Mouse (Mus musculus) lung, postnatal 4 days (tissue): ENCODE measurements at regions not wholly inside any gene's neighbourhood (a gene's known extent, or its start where the extent isn't known, plus 50 kb on each side); places are given as distances from the start of the nearest gene placed in this dataset.
A peak's percentile ranks its signal among the peaks of the same experiment; 100 is the strongest.

Source experiments
- DNase-seq, 2 experiments: peaks; one replicate each; pipeline ENCODE4 v3.0.0; 2021

DNA sequence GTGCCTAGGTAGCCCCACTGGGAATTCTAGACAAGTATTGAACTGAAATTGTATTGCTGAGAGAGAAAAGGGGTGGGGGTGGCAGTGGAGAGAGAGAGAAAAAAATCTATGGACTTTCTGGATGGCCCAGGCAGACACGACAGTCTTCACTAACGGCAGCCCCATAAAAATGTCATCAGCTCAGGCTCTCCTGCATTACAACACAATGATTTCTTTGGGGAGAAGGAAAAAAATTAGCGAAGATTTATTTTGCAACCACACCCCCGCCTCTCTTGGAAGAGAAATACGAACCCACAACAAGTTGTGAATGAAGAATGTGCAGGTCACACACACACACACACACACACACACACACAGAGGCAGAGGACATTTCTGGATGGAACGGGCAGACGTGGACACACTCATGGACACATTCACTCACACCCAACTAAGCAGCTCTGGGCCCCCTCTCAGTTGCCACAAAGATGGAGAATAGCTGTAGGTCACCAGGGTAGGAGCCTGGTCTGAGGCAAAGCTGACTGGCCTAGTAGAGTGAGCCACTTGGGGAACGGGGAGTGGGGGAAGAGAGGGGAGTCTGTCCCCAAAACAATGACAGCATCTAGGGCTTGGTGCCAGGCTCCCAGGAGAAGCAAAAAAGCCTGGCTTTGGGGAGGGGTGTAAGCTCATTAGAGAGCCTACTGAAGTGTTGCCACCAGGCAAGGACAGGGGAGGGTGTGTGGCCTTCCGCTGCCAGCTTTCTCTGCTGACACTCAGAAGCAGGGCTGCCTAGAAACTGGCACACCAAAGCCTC, 201.0 kb downstream of the Sox9 start:
- peak; percentile 42 to 58 for DNase-seq

DNA sequence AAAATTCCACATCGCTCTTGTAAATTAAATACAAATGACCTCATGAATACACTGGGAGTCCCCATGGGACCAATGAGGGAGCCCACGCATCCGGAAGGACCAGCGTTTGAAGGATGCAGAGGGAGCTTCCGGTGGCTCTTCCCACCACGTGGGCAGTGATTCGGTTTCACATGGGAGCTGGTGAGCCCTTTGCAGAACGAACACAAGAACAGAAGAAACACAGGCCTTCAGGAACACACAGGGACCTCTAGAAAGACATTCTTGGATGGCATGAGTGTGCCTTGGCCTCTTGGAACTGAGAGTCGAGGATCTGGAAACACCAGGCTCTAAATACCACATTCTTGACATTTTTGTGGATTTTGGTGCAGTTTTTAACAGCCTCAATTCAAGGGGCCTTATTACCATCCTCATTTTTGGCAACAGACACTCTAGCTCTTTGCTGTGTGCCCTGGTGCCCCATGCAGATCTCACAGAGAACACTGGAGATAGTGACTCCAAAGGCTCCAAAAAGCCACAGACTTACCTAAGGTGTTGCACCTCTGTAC, 204.1 kb downstream of the Sox9 start:
- DNase-seq: no peak

DNA sequence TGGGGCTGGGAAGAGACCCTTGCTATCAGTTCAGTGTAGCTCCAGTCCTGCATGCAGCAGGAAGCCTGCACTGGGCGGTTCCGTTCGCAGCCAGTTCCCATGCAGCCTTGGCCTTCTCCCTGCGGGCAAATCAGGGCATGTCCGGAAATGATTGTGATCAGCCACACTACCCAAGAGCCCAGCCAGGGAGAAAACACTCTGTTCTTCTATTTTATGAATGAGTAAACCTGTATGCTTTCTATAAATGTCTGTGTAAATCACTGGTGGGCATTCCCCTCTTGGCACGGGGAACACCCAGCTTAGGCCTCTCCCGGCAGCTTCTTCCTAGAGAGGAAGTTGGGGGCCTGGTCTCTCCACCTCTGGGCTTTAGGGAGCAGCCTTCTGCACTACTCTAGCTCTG, 205.8 kb downstream of the Sox9 start:
- DNase-seq: peak; percentile 54 to 68

DNA sequence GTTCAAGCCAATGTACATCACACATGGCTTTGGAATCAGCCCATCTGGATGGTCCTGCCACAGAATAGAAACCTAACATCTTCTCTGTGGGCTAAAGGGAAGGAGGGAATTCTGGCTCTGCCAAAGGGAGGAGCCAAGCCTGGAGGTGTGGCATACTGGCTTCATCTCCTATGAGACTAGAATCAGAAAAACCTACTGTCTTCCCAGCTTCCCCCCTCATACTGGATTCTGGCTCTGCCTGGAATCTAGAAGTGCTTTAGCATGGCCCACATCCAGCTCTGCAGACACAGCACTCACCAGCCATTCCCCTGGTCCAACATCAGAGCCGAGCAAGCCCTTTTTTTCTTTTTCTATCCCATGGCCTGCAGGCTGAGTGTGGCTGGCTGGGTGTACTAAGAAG, 206.9 kb downstream of the Sox9 start:
- DNase-seq: no peak

DNA sequence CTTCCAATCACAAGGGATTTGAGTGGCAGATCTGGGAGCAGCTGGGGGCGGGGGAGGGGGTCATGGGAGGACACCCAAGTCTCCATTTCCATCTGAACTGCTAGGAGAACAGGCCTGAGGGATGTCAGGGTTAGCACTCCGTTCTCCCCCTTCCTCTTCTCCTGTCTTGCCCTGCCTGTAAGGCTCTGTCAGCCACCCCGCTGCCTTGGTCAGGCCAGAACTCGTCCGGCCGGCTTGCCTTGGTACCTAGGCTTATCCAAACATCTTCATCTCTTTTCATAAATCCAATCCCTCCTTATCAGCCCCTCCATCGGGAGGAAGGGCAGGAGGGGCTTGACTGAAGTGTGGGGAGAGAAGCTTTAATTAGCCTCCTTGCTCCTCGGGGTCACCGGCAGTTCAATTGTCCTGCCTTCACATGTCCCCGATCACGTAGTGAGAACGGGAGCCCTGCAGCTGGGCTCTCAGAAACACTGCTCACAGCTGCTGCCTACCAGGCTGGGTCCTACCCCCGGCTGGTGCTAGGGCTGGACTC, 208.0 kb downstream of the Sox9 start:
- peak in 1 of 2 experiments; percentile 39 for DNase-seq

DNA sequence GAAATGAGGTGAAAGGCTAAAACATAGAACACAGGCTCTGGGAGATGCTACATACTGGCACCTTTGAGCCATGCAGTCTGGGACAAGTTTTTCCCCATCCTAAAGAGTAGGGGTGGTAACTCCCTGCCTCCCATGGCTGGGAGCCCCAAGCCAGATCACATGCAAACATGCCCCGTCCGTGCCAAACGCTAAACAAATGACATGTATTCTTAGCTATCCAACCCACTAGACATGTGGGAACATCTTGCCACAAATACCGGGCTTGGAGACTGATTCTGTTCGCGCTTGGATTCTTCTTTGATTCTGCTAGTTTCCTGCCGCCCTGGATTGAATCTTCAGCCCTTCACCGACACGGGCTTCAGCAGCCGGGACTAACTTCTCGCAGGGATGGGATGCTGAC, 208.7 kb downstream of the Sox9 start:
- peak; percentile 9 to 37 for DNase-seq

DNA sequence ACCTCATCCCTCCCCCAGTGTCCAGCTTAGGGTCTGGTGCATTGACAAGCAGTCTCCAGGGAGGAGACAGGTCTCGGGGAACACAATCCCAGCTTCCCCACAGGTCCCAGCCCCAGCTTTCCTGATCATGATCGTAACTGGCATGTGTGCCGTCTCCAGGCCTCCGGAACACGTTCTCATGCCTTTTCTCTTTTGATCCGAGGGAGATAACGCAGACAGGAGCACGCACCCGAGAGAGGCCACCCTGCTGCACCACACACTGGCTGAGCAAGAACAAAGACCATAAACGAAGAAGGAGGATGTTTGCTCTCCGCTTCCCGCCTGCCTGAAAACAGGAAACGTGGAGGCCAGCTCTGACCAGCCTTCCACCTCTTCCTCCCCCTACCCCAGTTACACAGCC, 209.8 kb downstream of the Sox9 start:
- DNase-seq: peak; percentile 39 to 66

DNA sequence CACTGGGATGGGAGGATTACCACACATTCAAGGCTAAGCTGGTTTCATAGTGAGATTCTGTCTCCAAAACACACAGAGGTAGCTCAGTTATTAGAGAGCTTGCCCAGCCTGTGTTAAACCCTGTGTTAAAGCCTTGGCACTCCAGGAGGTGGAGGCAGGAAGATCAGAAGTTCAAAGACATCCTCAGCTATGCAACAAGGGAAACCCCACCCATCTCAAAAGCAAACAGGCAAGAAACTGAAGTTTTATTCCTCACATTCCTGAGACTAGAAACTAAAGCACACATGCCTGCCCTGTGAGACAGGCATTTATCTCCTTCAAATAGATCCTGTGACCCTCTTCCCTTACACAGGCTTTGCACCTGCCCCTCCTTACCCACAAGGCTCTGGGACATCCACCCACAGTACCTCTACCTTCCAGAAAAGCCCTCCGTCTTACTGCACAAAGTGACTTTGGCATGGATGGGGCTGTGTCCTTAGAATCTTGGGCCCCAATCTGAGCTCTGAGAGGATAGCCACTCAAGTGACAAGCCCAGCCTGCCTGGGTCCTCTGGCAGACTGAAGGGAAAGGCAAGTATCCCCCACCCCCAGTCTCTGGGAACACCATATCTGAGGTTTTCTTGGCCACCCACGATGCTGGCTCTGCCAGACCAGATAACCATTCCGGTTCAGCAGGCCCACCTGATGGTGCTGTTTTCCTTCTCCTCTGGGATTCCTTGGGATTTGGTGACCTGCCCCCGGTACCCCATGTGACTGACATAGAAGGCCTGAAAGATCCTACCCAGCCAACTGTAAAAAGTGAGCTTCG, 217.0 kb downstream of the Sox9 start:
- DNase-seq: no peak

DNA sequence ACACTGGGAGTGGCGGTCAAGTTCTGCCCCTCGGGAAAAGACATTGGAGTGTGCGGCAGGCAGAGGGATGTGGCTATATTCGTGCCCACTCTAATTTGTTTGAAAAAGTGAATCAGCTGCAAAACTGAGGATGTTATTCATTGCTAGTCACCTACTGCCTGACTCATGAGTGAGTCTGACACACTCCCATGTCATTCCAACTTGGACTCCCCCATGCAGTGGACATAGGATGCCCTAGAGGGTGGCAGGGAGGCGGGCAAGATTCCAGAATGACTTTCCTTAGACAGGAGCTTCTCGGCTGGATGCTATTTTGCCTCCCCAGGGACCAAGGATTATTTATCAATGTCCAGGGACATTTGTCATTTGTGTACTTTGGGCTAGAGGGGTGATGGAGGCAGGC, 219.0 kb downstream of the Sox9 start:
- no peak for DNase-seq

DNA sequence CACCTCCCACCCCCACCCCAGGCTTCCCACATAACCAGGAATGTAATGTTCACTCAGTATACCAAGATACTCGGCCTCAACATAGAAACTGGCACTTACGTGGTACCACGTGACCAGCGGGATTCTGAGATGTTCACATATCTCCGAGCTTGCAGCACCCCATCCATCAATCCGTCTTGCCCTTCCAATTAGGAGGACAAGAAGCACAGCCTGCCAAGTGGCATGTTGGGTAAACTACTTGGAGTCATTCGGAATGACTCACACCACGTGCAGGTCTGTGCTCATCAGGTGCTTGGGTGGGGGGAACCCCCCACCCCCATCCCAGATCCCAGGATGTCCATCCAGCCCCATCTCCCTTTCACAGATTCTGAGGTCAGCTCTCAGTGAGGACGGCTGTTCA, 223.9 kb downstream of the Sox9 start:
- no peak for DNase-seq

DNA sequence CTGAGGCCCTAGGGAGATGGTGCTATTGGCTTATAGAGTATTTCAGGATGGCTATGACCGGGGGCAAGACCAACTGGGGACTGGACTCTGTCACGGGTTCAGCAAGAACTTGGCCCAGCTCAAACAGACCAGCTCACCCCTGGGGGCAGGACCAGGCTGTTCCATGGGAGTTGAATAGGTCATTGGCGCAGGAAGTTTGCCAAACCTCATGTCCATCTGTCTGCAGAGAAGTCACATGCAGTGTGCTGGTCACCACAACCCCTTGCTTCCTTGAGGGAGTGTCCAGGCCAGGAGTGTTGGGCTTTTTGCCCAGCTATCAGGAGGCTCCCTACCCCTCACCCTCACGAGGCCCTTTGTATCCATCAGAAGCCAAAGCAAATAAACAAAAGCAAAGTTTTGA, 226.5 kb downstream of the Sox9 start:
- DNase-seq: peak in 1 of 2 experiments; percentile 35

DNA sequence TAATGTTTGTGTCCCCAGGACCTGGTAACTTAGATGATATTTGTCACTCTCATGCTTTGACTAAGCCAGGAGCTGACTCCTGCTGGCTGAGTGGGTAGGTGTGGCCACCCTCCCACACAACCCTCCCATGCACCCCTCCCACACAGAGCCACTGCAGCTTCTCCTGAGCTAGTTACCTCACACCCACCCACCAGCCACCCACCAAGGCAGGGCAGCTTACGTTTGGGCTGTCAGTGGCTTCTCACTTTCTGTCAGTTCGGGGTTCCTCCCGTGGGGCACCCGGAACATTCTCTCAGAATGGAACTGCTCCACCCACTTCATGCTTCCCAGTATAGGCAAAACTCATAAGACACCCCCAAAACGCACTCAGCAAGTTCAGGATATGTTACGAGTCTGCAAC, 227.4 kb downstream of the Sox9 start:
- no peak for DNase-seq

DNA sequence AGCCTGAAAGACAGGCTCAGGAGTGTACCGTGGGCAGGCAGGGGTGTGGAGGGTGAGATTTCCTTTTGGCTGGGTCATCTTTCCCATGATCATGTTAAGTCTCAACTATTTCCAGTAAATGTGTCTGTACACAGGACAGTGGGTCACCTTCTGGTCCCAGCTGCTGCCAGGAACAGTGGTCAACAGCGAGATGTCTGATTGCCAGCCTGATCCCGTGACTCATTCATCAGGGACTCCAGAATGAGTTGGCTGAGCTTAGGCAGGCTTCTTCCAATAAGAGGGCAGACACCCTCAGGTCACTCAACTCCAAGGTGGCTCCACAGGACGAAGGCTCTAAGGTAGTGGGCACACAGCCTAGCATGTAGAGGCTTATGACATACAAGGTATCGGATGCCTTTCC, 228.9 kb downstream of the Sox9 start:
- DNase-seq: no peak

DNA sequence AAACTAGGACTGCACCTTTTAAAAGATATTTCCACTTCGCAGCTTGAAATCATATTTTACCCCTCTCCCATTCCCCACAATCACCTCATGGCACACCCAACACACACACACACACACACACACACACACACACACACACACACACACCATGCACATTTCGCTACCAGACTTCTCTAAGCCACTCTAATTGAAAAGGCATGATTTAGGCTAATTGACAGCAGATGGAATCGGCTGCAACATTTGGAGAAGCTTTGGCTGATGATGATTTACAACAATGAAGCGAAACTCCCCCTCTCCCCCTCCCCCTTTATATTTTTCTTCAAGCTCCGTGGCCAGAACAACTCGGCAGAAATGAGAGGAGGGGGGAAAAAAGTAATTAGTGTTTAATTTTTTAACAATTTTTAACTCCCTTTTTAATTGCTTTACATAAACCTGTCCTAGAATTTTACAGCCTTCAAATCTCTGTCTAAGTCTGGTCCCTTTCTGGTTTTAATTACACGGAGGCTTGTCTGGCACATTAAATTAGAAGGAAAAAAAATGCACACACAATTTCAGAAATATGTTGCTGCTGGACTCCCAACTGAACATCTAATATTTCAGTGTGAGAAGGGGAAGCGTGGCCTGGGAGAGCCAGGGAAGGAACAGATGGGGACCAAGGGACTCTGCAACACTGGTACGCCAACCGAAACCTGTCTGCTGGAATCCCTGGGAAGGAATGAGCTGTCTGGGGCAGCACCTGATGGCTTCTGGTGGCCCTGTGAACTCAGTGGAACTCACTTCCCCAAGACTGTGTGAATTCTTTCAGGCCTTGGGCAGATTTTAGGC, 232.4 kb downstream of the Sox9 start:
- DNase-seq: no peak

DNA sequence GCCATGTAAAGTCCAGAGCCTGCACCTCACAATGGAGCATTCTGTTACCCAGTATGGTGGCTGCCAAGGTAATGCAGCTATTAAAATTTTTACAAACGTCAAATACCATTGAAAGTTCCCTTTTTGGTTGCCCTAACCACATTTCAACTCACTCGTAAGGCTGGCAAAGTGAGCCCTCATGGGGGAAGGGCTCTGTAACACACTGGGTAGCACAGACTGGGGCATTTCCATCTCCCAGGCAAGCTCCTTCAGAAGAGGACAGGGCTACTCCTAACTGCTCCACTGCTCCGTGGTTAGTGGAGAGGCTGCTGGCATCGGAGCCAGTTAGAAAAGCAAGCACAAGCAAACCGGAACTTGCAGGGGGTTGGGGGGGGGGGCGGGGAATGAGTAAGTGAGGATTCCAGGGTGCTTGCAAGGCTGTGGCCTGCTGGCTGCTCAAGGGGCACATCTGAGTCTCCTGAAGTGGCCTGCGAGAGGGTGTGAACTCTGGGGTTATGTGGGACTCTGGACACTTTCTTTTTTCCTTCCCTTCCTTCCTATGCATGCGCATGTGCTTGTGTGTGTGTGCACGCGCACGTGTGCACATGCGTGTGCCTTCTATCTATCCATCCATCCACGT, 233.8 kb downstream of the Sox9 start:
- no peak for DNase-seq

DNA sequence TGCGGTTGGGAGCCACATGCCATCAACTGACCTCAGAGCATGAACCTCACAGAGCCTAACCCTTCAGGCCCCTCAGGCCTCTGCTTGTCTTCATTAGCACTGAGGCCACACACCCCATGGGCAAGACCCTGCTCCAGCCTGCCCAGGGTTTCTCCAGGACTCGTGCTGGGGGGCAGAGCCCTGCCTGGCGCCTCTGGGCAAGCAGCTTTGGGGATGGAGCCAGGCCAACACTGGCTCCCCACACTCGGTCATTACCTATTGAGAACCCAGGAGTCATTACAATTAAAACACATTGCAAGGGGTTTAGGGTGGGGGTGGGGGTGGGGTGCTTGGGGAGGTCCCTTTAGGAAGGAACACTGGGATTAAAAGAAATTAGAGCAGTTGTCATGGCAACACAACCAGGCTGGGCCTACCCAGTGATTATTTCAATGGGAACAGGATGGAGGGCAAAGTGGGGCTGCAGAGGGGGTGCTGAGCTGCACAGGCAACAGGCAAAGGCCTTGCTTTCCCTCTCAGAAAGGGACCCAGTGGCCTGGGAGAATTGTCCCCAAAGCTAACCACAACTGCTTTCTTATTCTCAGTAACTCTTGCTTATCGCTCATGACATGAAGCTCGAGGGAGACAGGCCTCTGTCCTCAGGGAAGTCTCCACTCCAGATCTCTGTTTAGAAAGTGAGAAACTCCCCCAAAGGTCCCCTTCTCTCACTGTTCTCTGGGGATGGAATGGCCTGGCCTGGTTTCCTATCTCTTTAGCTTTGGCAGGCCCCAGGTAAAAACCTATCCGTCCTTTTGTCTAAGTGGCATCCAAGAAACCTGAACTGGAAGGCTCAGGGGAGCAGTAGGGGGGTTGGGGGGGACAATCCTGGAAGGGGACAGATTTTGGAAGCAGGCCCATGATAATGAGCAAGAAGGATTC, 235.0 kb downstream of the Sox9 start:
- DNase-seq: no peak

DNA sequence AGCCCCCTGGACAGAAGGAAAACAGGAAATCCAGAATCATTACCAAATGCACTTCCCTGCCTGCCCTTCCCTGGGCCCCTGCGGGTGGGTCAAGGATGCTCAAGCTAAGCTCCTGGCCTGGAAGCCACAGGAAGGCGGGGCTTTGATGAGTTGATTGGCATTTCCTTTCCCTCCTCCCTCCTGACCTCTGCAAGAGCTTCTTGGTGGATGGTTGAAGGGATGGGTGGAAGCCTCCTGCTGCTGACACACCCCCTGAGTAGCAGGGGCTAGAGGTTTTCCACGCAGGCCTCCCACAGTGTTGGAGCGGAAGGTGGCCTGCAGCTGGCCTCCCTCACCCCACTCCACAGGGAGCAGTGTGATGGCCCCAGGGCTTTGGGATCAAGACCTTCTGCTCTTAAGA, 239.5 kb downstream of the Sox9 start:
- no peak for DNase-seq

DNA sequence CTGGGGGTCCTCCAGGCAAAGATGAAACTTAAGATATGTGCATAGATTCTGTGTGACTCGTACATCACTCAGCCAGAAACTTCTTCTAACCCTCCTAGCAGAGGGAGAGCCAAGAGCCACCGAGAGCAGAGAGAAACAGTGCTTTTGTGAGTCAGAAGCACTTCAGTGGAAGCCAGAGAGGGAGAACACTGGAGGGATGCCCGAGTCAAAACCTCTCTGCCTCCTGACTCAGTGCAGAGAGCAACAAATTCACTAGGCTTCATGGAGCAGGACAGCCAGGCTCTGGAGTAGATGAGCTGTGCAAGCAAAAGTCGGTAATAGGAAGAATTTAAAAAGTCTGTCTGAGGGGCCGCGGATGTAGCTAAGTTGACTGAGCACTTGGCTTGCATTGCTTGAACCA, 245.0 kb downstream of the Sox9 start:
- DNase-seq: no peak

DNA sequence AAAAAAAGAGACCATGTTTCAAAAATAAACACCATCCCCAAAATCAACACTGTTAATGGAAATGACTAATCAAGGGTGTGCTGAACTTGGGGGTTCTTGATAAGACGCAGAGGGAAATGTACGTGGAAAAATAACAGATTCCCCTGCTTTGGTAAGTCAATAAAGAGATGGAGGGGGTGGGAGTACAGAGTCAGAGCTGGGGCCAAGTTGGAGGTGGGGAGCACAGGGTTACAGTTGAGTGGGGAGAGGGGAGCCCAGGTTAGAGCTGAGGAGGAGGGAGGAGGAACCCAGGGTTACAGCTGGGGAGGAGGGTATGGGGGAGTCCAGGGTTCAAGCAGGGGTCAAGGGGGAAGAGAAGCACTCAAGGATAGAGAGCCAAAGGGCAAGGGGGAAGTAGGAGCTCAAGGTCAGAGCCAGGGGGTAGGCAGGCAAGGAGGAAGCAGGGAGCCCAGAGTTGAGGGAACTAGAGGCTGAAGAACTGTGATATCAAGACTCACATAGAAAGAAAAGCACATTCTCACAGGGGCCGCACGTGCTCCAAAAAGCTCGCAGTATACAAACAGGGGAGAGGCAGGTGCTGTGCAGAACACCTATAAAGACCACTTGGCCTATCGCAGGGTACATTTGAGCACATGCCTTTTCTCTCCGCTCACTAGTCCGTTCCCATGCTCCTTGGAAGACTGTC, 246.4 kb downstream of the Sox9 start:
- DNase-seq: no peak

DNA sequence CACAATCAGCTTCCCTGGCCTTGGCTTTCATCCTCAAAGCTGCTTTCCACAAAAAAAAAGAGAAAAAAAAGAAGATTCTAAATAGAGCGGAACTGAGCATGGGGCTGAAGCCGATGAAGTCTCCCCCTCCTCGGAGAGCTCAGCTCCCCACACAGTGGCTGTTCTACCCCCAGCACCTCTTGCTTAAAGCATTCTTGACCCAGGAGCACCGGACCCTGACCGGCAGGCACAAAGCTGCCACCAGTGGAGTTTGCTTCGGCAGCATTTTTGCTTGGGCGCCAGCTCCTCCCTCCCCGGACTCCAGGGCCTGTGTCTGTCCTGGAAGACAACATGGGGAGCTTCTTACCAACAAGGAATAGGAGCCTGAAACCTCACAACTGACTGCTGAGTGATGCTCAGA, 249.4 kb downstream of the Sox9 start:
- no peak for DNase-seq
